Mouse (Mus musculus) left cerebral cortex, postnatal 36 days (tissue): ENCODE measurements around the gene Prss57. TPM values are rescaled to one million over a fixed set of nuclear protein-coding genes. Genes with fewer than 3 reads are reported as not detected.

Experiments used
- DNase-seq, 2 experiments: peaks; one replicate each; pipeline ENCODE4 v3.0.0; 2021 to 2022; ENCODE audit warnings: low spot score in 2 of 2, mixed read lengths in 1 of 2
- intact Hi-C: fragments of 180-260 bp; cut with DNase I; formaldehyde crosslinking; loops from one replicate; pipeline ENCODE4 v1.15.1; 2025
- total RNA-seq, 2 experiments: library from RNA; stranded (reverse); gene quantifications; 2 replicates each; pipeline ENCODE4 v1.2.3; 2021

Prss57 gene
- total RNA-seq, 2 experiments from 2014 or later = 0.74 to 0.79 TPM

DNA sequence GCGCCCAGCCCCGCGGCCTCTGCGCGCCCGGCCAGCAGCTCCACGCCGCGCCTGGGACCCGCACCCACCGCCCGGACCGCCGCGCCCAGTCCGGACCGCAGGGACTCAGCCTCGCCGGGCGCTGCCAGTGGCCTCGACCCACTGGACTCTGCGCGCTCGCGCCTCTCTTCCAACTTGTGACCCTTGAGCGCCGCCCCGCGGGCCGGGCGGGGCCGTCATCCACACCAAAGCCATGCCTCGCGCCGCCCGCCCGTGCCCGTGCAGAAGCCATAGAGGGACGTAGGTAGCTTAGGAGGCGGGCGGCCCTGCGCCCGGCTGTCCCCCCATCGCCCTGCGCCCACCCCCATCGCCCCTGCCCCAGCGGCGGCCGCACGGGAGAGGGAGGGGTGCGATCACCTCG is 55.4 kb downstream of the Prss57 start:
- intact Hi-C loops = no loop called here
- DNase-seq = no peak

- intact Hi-C loops = no loop called here
Measured at GRCm38 (mm10) chr10:79733847-79734246, 56.9 kb downstream of the Prss57 start.

GRCm38 (mm10) chr10:79732500-79732899 is 58.3 kb downstream of the Prss57 start:
- DNase-seq = no peak
- intact Hi-C loops = no loop called here

More at GRCm38 (mm10) chr10:79733847-79734246, 56.9 kb downstream of the Prss57 start:
- no peak for DNase-seq

Other genes starting within 250 kb of the Prss57 start
- 10 to 100 TPM; 41.9 to 55.9 TPM for gene Mier2, start 235.8 kb downstream of the Prss57 start, total RNA-seq
- 1 to 10 TPM; 1.1 to 1.3 TPM for gene Theg, start 203.6 kb downstream of the Prss57 start, total RNA-seq
- gene C2cd4c, start 176.9 kb downstream of the Prss57 start, total RNA-seq = 10 to 100 TPM; 15.7 to 16.3 TPM
- gene Shc2, start 153.0 kb downstream of the Prss57 start, total RNA-seq = 10 to 100 TPM; 43.7 to 52.3 TPM
- gene Odf3l2, start 145.2 kb downstream of the Prss57 start, total RNA-seq = under 1 TPM; 0.25 to 0.63 TPM
- gene Madcam1, start 126.4 kb downstream of the Prss57 start, total RNA-seq = not detected
- gene Tpgs1, start 121.6 kb downstream of the Prss57 start, total RNA-seq = 10 to 100 TPM; 71.4 to 91.6 TPM
- 10 to 100 TPM; 76.2 to 90.0 TPM for gene Cdc34, start 108.8 kb downstream of the Prss57 start, total RNA-seq
- 1 to 10 TPM; 1.8 to 2.0 TPM for gene Gzmm, start 101.9 kb downstream of the Prss57 start, total RNA-seq
- gene Bsg, start 86.5 kb downstream of the Prss57 start, total RNA-seq = 100 to 1,000 TPM; 593 to 646 TPM
- gene Hcn2, start 74.3 kb downstream of the Prss57 start, total RNA-seq = 100 to 1,000 TPM; 128 to 152 TPM
- 10 to 100 TPM; 44.9 to 49.7 TPM for gene Polrmt, start 44.4 kb downstream of the Prss57 start, total RNA-seq
- 1 to 10 TPM; 4.0 to 4.7 TPM for gene Fgf22, start 35.9 kb downstream of the Prss57 start, total RNA-seq
- 100 to 1,000 TPM in 1 of 2 experiments, 10 to 100 TPM in 1; 92.7 to 104 TPM for gene Rnf126, start 24.0 kb downstream of the Prss57 start, total RNA-seq
- gene Fstl3, start 13.7 kb downstream of the Prss57 start, total RNA-seq = 1 to 10 TPM; 2.8 to 3.6 TPM
- 100 to 1,000 TPM; 321 to 357 TPM for gene Palm, start 2.6 kb upstream of the Prss57 start, total RNA-seq
- 1 to 10 TPM in 1 of 2 experiments, not detected in 1; 1.7 TPM for gene Misp, start 30.0 kb upstream of the Prss57 start, total RNA-seq
- 10 to 100 TPM; 40.2 to 51.9 TPM for gene Ptbp1, start 63.5 kb upstream of the Prss57 start, total RNA-seq
- gene Prtn3, start 83.5 kb upstream of the Prss57 start, total RNA-seq = 1 to 10 TPM; 2.2 to 2.4 TPM
- 10 to 100 TPM; 50.4 to 57.1 TPM for gene Plppr3, start 83.7 kb upstream of the Prss57 start, total RNA-seq
- not detected for gene Elane, start 95.3 kb upstream of the Prss57 start, total RNA-seq
- gene Cfd, start 99.9 kb upstream of the Prss57 start, total RNA-seq = not detected
- 10 to 100 TPM; 53.2 to 60.6 TPM for gene Med16, start 118.0 kb upstream of the Prss57 start, total RNA-seq
- not detected for gene Gm26602, start 119.9 kb upstream of the Prss57 start, total RNA-seq
- 1 to 10 TPM; 6.7 to 8.2 TPM for gene Kiss1r, start 126.0 kb upstream of the Prss57 start, total RNA-seq
- 100 to 1,000 TPM; 349 to 368 TPM for gene R3hdm4, start 130.2 kb upstream of the Prss57 start, total RNA-seq
- 1 to 10 TPM; 6.3 to 6.5 TPM for gene Arid3a, start 136.1 kb upstream of the Prss57 start, total RNA-seq
- 10 to 100 TPM; 44.2 to 46.3 TPM for gene Wdr18, start 169.2 kb upstream of the Prss57 start, total RNA-seq
- gene Grin3b, start 179.8 kb upstream of the Prss57 start, total RNA-seq = under 1 TPM in 1 of 2 experiments, not detected in 1; 0.10 TPM
- gene Tmem259, start 193.4 kb upstream of the Prss57 start, total RNA-seq = 100 to 1,000 TPM; 122 TPM
- gene Cnn2, start 197.6 kb upstream of the Prss57 start, total RNA-seq = 1 to 10 TPM; 4.7 to 7.6 TPM
- 10 to 100 TPM; 10.3 to 13.0 TPM for gene Abca7, start 205.5 kb upstream of the Prss57 start, total RNA-seq
- 1 to 10 TPM; 3.3 to 5.3 TPM for gene Arhgap45, start 225.7 kb upstream of the Prss57 start, total RNA-seq
- gene Polr2e, start 248.8 kb upstream of the Prss57 start, total RNA-seq = 10 to 100 TPM; 69.2 to 83.6 TPM